ENCODE assay signal across 32 mouse cellular contexts in genomic region chr16:76506240-76506639, GRCm38 (mm10).
A peak's percentile ranks its signal among the peaks of the same experiment; 100 is the strongest.
DNase-seq lines count a peak whose midpoint lies in the region; ATAC-seq and TF ChIP-seq lines count a peak whose summit lies in the region.
"Had no signal": no experiment of that assay in that cellular context is flagged by ENCODE, and none has a peak within 500 bp of the region (broad histone marks: within the 10 kb centered on the region; RNA-seq: fewer than 3 reads in every experiment).

No protein-coding gene starts in this region.

- no peak overlapping the region for H3K4me3 ChIP-seq in kidney, postnatal 0 days (replicated peaks; ENCODE audit: low read depth, low read length)
- H3K4me3 ChIP-seq in kidney, embryonic 16.5 days (ENCODE audit: low read length), result no peak overlapping the region
- no peak overlapping the region for H3K4me3 ChIP-seq in lung, embryonic 15.5 days
- no peak overlapping the region for H3K4me3 ChIP-seq in forebrain, embryonic 10.5 days
- H3K4me3 ChIP-seq: embryonic facial prominence, embryonic 13.5 days; kidney, embryonic 15.5 days; limb, embryonic 15.5 days; midbrain, embryonic 10.5 days; neural tube, embryonic 13.5 days had no signal

- DNase-seq in kidney, postnatal 0 days (ENCODE audit: low spot score), result peak; percentile 27
- DNase-seq in lung, adult 18-20 months, result no peak
- DNase-seq in 416B (ENCODE audit: low read depth), result peak; percentile 92
- DNase-seq in forebrain, embryonic 10.5 days (ENCODE audit: extremely low spot score, low spot score), result no peak
- DNase-seq in gastrocnemius, postnatal 14 days, result no peak
- DNase-seq: adrenal gland, postnatal 25 days; B cell, adult 2 months; cerebellum, adult 11-12 months; cerebellum, adult 9-11 months; embryo, embryonic 11 days; gastrocnemius, postnatal 36 days; heart, adult 18-20 months; heart, postnatal 36 days; kidney, postnatal 4 days; right cerebral cortex, postnatal 4 days; thymus, adult 18-20 months; thymus, postnatal 25 days had no signal

- H3K9me3 ChIP-seq in kidney, postnatal 0 days (replicated peaks; ENCODE audit: low read length), result no peaks in the 10 kb centered on the region
- no peaks in the 10 kb centered on the region for H3K9me3 ChIP-seq in kidney, embryonic 16.5 days (ENCODE audit: low read length)
- H3K9me3 ChIP-seq in lung, embryonic 15.5 days, result no peaks in the 10 kb centered on the region
- no peaks in the 10 kb centered on the region for H3K9me3 ChIP-seq in forebrain, embryonic 10.5 days
- H3K9me3 ChIP-seq: embryonic facial prominence, embryonic 13.5 days; G1E; kidney, embryonic 15.5 days; limb, embryonic 15.5 days; midbrain, embryonic 10.5 days; neural tube, embryonic 13.5 days had no signal

- H3K27me3 ChIP-seq in kidney, postnatal 0 days (ENCODE audit: insufficient read depth, low read length), result no peaks in the 10 kb centered on the region
- H3K27me3 ChIP-seq in kidney, embryonic 16.5 days (ENCODE audit: insufficient read depth, low read length), result no peaks in the 10 kb centered on the region
- H3K27me3 ChIP-seq in lung, embryonic 15.5 days, result no peaks in the 10 kb centered on the region
- H3K27me3 ChIP-seq in forebrain, embryonic 10.5 days (ENCODE audit: poor library complexity, severe bottlenecking), result no peaks in the 10 kb centered on the region
- H3K27me3 ChIP-seq: embryonic facial prominence, embryonic 13.5 days; kidney, embryonic 15.5 days; limb, embryonic 15.5 days; neural tube, embryonic 13.5 days; Patski had no signal

- WGBS in kidney, postnatal 0 days, result 36% methylated on average over 4 of the region's 4 CpGs
- 33% methylated on average over 4 of the region's 4 CpGs for WGBS in kidney, embryonic 16.5 days
- WGBS in lung, embryonic 15.5 days, result 25% methylated on average over 4 of the region's 4 CpGs
- WGBS in forebrain, embryonic 10.5 days, result 86% methylated on average over 4 of the region's 4 CpGs

- H3K9ac ChIP-seq in kidney, postnatal 0 days (ENCODE audit: low read depth, low read length), result no peak overlapping the region
- H3K9ac ChIP-seq in kidney, embryonic 16.5 days (replicated peaks; ENCODE audit: low read length), result no peak overlapping the region
- no peak overlapping the region for H3K9ac ChIP-seq in lung, embryonic 15.5 days
- H3K9ac ChIP-seq: embryonic facial prominence, embryonic 13.5 days; hindbrain, embryonic 14.5 days; kidney, embryonic 15.5 days; limb, embryonic 15.5 days; neural tube, embryonic 13.5 days had no signal

- H3K27ac ChIP-seq in kidney, postnatal 0 days, result no peak overlapping the region
- no peak overlapping the region for H3K27ac ChIP-seq in kidney, embryonic 16.5 days (ENCODE audit: low read length)
- H3K27ac ChIP-seq in lung, embryonic 15.5 days, result no peak overlapping the region
- H3K27ac ChIP-seq in forebrain, embryonic 10.5 days, result no peak overlapping the region
- H3K27ac ChIP-seq: embryonic facial prominence, embryonic 13.5 days; hindbrain, embryonic 14.5 days; kidney, embryonic 15.5 days; limb, embryonic 15.5 days; midbrain, embryonic 10.5 days; neural tube, embryonic 13.5 days; stomach, postnatal 0 days had no signal

- no peak overlapping the region for H3K4me2 ChIP-seq in kidney, postnatal 0 days (ENCODE audit: low read length)
- H3K4me2 ChIP-seq in kidney, embryonic 16.5 days (replicated peaks; ENCODE audit: low read depth, low read length), result no peak overlapping the region
- no peak overlapping the region for H3K4me2 ChIP-seq in lung, embryonic 15.5 days
- H3K4me2 ChIP-seq: embryonic facial prominence, embryonic 13.5 days; heart, embryonic 11.5 days; hindbrain, embryonic 14.5 days; kidney, embryonic 15.5 days; limb, embryonic 15.5 days; neural tube, embryonic 13.5 days had no signal

- H3K36me3 ChIP-seq in kidney, postnatal 0 days (ENCODE audit: insufficient read depth, low read length), result no peaks in the 10 kb centered on the region
- no peaks in the 10 kb centered on the region for H3K36me3 ChIP-seq in kidney, embryonic 16.5 days (ENCODE audit: insufficient read depth, low read length)
- no peaks in the 10 kb centered on the region for H3K36me3 ChIP-seq in lung, embryonic 15.5 days
- H3K36me3 ChIP-seq in forebrain, embryonic 10.5 days (replicated peaks), result no peaks in the 10 kb centered on the region
- H3K36me3 ChIP-seq: embryonic facial prominence, embryonic 13.5 days; G1E; kidney, embryonic 15.5 days; limb, embryonic 15.5 days; midbrain, embryonic 10.5 days; neural tube, embryonic 13.5 days had no signal

- no peak for ATAC-seq in kidney, postnatal 0 days (replicated peaks; ENCODE audit: low FRiP score, low read depth)
- ATAC-seq in kidney, embryonic 16.5 days (ENCODE audit: low FRiP score, low TSS enrichment), result no peak
- peak; percentile 52; the same call in 1 of the 2 replicates for ATAC-seq in lung, embryonic 15.5 days (ENCODE audit: borderline replicate concordance, extremely low read depth, low FRiP score, low TSS enrichment)
- peak; percentile 58 to 65 for ATAC-seq in hematopoietic stem cell, adult 5-6 weeks (replicated peaks in 1 of 2; ENCODE audit: insufficient read depth in 1 of 2, low FRiP score in 2 of 2, low TSS enrichment in 1 of 2, low read depth in 1 of 2, poor library complexity in 2 of 2, severe bottlenecking in 2 of 2)
- ATAC-seq: forebrain, embryonic 14.5 days; intestine, postnatal 0 days; Patski had no signal

- TF ChIP-seq CTCF in kidney, postnatal 0 days (IDR thresholded peaks at IDR 0.05; ENCODE audit: low read depth), result no peak

- H3K4me1 ChIP-seq in kidney, postnatal 0 days (replicated peaks; ENCODE audit: insufficient read depth, low read length), result no peaks in the 10 kb centered on the region
- no peaks in the 10 kb centered on the region for H3K4me1 ChIP-seq in kidney, embryonic 16.5 days (ENCODE audit: insufficient read depth, low read length)
- no peaks in the 10 kb centered on the region for H3K4me1 ChIP-seq in lung, embryonic 15.5 days
- H3K4me1 ChIP-seq in forebrain, embryonic 10.5 days, result no peaks in the 10 kb centered on the region
- H3K4me1 ChIP-seq: embryonic facial prominence, embryonic 13.5 days; kidney, embryonic 15.5 days; limb, embryonic 15.5 days; midbrain, embryonic 10.5 days; neural tube, embryonic 13.5 days had no signal

- intact Hi-C loops in gastrocnemius, postnatal 14 days (cut with DNase I; ENCODE audit: low total_unique reads), result no loop called here

Comparison
In these comparisons a context has a peak if more than half of its experiments do, and no peak if none do; other contexts are left out.
1. ATAC-seq: peak in lung, embryonic 15.5 days (single experiment) and hematopoietic stem cell, adult 5-6 weeks (2 of 2); none in kidney, postnatal 0 days (single experiment) and kidney, embryonic 16.5 days (single experiment).
2. DNase-seq: peak in kidney, postnatal 0 days (single experiment) and 416B (single experiment); none in lung, adult 18-20 months (0 of 2), forebrain, embryonic 10.5 days (single experiment) and gastrocnemius, postnatal 14 days (single experiment).